28 mouse cellular contexts compared by ENCODE assay signal in the genomic region with DNA sequence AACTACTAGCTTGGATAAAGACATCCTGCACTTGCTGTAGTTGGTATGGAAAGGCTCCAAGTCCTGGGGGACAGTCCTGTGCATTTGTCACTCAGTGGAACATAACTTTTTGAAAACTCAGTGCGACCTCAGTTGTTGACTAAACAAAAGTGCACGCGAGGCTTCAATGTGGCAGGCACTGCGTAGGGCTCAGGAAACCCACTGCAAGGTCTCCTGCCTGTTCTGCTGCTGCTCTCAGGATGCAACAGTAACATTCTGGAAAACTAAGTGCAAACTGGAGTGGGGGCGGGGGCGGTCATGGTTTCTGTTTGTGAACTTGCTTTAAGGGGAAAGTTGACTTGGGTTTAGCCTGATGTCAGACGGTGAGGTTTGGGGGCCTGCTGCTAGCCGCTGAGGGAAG. TPM values are rescaled to one million over a fixed set of nuclear protein-coding genes. Genes with fewer than 3 reads are reported as not detected.
DNase-seq lines count a peak whose midpoint lies in the region; ATAC-seq lines count a peak whose summit lies in the region.
"Had no signal": no experiment of that assay in that cellular context is flagged by ENCODE, and none has a peak within 500 bp of the region (broad histone marks: within the 10 kb centered on the region; RNA-seq: fewer than 3 reads in every experiment).

No protein-coding gene starts in this region.

- peaks cover 21% of the 10 kb centered on the region; the same call in 1 of the 2 replicates for H3K4me1 ChIP-seq in heart, embryonic 10.5 days
- peaks cover 9% of the 10 kb centered on the region; the same call in 1 of the 2 replicates for H3K4me1 ChIP-seq in midbrain, embryonic 11.5 days (ENCODE audit: control insufficient read depth, insufficient read depth, low read length)
- H3K4me1 ChIP-seq in midbrain, embryonic 14.5 days (ENCODE audit: control insufficient read depth, insufficient read depth, low read length), result peaks cover 17% of the 10 kb centered on the region

- no peak overlapping the region for H3K9ac ChIP-seq in midbrain, embryonic 11.5 days (ENCODE audit: low read length)
- H3K9ac ChIP-seq in midbrain, embryonic 14.5 days (replicated peaks; ENCODE audit: low read length), result no peak overlapping the region
- H3K9ac ChIP-seq: embryonic facial prominence, embryonic 13.5 days; forebrain, embryonic 12.5 days; forebrain, embryonic 15.5 days; hindbrain, embryonic 12.5 days; hindbrain, embryonic 15.5 days had no signal

- H3K36me3 ChIP-seq in heart, embryonic 10.5 days, result peaks cover 53% of the 10 kb centered on the region
- peaks cover 9% of the 10 kb centered on the region for H3K36me3 ChIP-seq in midbrain, embryonic 11.5 days (ENCODE audit: control insufficient read depth, insufficient read depth, low read length)
- peaks cover 12% of the 10 kb centered on the region; the same call in 1 of the 2 replicates for H3K36me3 ChIP-seq in midbrain, embryonic 14.5 days (ENCODE audit: control insufficient read depth, insufficient read depth, low read length)

- H3K27me3 ChIP-seq in heart, embryonic 10.5 days (ENCODE audit: insufficient read depth, poor library complexity, severe bottlenecking), result no peaks in the 10 kb centered on the region
- no peaks in the 10 kb centered on the region for H3K27me3 ChIP-seq in midbrain, embryonic 11.5 days (ENCODE audit: control insufficient read depth, insufficient read depth, low read length)
- no peaks in the 10 kb centered on the region for H3K27me3 ChIP-seq in midbrain, embryonic 14.5 days (ENCODE audit: control insufficient read depth, insufficient read depth, low read length)
- H3K27me3 ChIP-seq: CH12.LX; embryonic facial prominence, embryonic 13.5 days; forebrain, embryonic 12.5 days; forebrain, embryonic 15.5 days; hindbrain, embryonic 12.5 days; hindbrain, embryonic 15.5 days; Patski had no signal

- H3K9me3 ChIP-seq in heart, embryonic 10.5 days, result no peaks in the 10 kb centered on the region
- no peaks in the 10 kb centered on the region for H3K9me3 ChIP-seq in midbrain, embryonic 11.5 days (ENCODE audit: control insufficient read depth, low read length)
- H3K9me3 ChIP-seq in midbrain, embryonic 14.5 days (ENCODE audit: control insufficient read depth, low read length), result no peaks in the 10 kb centered on the region
- H3K9me3 ChIP-seq: embryonic facial prominence, embryonic 10.5 days; embryonic facial prominence, embryonic 13.5 days; forebrain, embryonic 12.5 days; forebrain, embryonic 15.5 days; G1E; hindbrain, embryonic 12.5 days; hindbrain, embryonic 15.5 days had no signal

- 95% methylated on average over 8 of the region's 8 CpGs for WGBS in heart, embryonic 10.5 days
- WGBS in midbrain, embryonic 11.5 days, result 92% methylated on average over 8 of the region's 8 CpGs
- 93% methylated on average over 8 of the region's 8 CpGs for WGBS in midbrain, embryonic 14.5 days

- H3K27ac ChIP-seq in heart, embryonic 10.5 days, result no peak overlapping the region
- no peak overlapping the region for H3K27ac ChIP-seq in midbrain, embryonic 11.5 days (ENCODE audit: low read depth, low read length)
- no peak overlapping the region for H3K27ac ChIP-seq in midbrain, embryonic 14.5 days (replicated peaks; ENCODE audit: low read depth, low read length)
- H3K27ac ChIP-seq: embryonic facial prominence, embryonic 10.5 days; embryonic facial prominence, embryonic 13.5 days; forebrain, embryonic 12.5 days; forebrain, embryonic 15.5 days; hindbrain, embryonic 12.5 days; hindbrain, embryonic 15.5 days had no signal

- H3K4me3 ChIP-seq in heart, embryonic 10.5 days, result no peak overlapping the region
- no peak overlapping the region for H3K4me3 ChIP-seq in midbrain, embryonic 11.5 days (ENCODE audit: low read depth, low read length)
- no peak overlapping the region for H3K4me3 ChIP-seq in midbrain, embryonic 14.5 days (replicated peaks; ENCODE audit: low read depth, low read length)
- H3K4me3 ChIP-seq: embryonic facial prominence, embryonic 10.5 days; embryonic facial prominence, embryonic 13.5 days; erythroblast, embryonic 14.5 days; forebrain, embryonic 12.5 days; forebrain, embryonic 15.5 days; hindbrain, embryonic 12.5 days; hindbrain, embryonic 15.5 days had no signal

- no peak for ATAC-seq in midbrain, embryonic 11.5 days (ENCODE audit: low FRiP score)
- ATAC-seq in midbrain, embryonic 14.5 days (ENCODE audit: low FRiP score, low TSS enrichment), result no peak
- ATAC-seq: activated CD4-positive, CD25-positive, alpha-beta regulatory T cell, adult 4 months; forebrain, embryonic 15.5 days; Patski had no signal

- peak; percentile 63 for DNase-seq in heart, embryonic 10.5 days (ENCODE audit: low spot score)
- no peak for DNase-seq in heart, adult 11 months
- DNase-seq in kidney, postnatal 10 days, result peak; percentile 11
- DNase-seq in kidney, postnatal 36 days, result no peak
- peak; percentile 79 for DNase-seq in midbrain, embryonic 11.5 days (ENCODE audit: low spot score, missing footprints)
- no peak for DNase-seq in midbrain, embryonic 14.5 days
- peak; percentile 9 for DNase-seq in ZHBTc4 (ENCODE audit: low read depth, low spot score)
- DNase-seq: adrenal gland, adult 8-10 months; adrenal gland, postnatal 25 days; B cell, adult 2 months; cerebellum, adult 11-12 months; cerebellum, adult 8-10 months; cerebellum, postnatal 10 days; cerebellum, postnatal 36 days; embryo, embryonic 11 days; gastrocnemius, postnatal 14 days; heart, postnatal 14 days had no signal

- no peak overlapping the region for H3K4me2 ChIP-seq in midbrain, embryonic 11.5 days
- H3K4me2 ChIP-seq in midbrain, embryonic 14.5 days (ENCODE audit: low read length), result no peak overlapping the region
- H3K4me2 ChIP-seq: embryonic facial prominence, embryonic 13.5 days; forebrain, embryonic 12.5 days; forebrain, embryonic 15.5 days; hindbrain, embryonic 12.5 days; hindbrain, embryonic 15.5 days had no signal

RNA-seq across cellular contexts. Expression of a gene that starts 51.9 kb away (rescaled TPM):
- 13.1 and 17.8 TPM in 2 replicates for polyA plus RNA-seq in heart, embryonic 10.5 days (2016; fragmentation: Nextera tagmentation; extraction: Ambion mirVana)
- polyA plus RNA-seq in midbrain, embryonic 11.5 days (2014; fragmentation: Nextera tagmentation; extraction: Ambion mirVana), result 17.1 and 20.2 TPM in 2 replicates
- 9.4 and 13.1 TPM in 2 replicates for polyA plus RNA-seq in midbrain, embryonic 14.5 days (2014; fragmentation: Nextera tagmentation; extraction: Ambion mirVana)

Comparison
In these comparisons a context has a peak if more than half of its experiments do, and no peak if none do; other contexts are left out.
1. DNase-seq: peak in heart, embryonic 10.5 days (single experiment), kidney, postnatal 10 days (single experiment), midbrain, embryonic 11.5 days (single experiment) and ZHBTc4 (single experiment); none in heart, adult 11 months (single experiment), kidney, postnatal 36 days (0 of 2) and midbrain, embryonic 14.5 days (single experiment).